In the genomic region with DNA sequence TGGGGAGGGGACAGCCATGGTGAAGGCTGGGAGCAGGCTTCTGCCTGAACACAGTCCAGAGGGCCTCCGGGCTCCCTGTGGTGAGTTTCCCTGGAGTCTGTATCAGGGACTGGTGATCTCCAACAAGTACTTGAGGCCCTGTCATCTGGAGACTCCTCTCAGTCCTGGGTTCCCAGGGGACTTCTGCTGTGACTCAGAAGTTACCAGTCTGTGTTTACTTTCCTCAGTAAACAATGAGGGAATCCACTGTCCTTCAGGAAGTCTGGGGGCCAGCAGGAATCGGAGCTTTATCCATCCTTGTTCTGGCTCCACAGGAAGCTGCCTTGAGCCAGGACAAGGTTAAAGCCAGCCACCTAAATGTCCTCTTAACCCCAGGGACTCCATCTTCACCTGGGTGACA, we compare ENCODE assay signal across 33 mouse cellular contexts. TPM values are rescaled to one million over a fixed set of nuclear protein-coding genes. Genes with fewer than 3 reads are reported as not detected.
DNase-seq lines count a peak whose midpoint lies in the region; ATAC-seq and TF ChIP-seq lines count a peak whose summit lies in the region.
"Had no signal": no experiment of that assay in that cellular context is flagged by ENCODE, and none has a peak within 500 bp of the region (broad histone marks: within the 10 kb centered on the region; RNA-seq: fewer than 3 reads in every experiment).

No protein-coding gene starts in this region.

- 32% methylated on average over 2 of the region's 2 CpGs for WGBS in lung, embryonic 16.5 days

- H3K9ac ChIP-seq in lung, embryonic 16.5 days (ENCODE audit: low read length) = no peak overlapping the region
- peak overlapping the region; percentile 22; the same call in 1 of the 2 replicates for H3K9ac ChIP-seq in ES-E14 (ENCODE audit: insufficient read depth, low read depth, low read length, poor library complexity, severe bottlenecking)
- H3K9ac ChIP-seq: embryonic facial prominence, embryonic 13.5 days; heart, embryonic 12.5 days; hindbrain, embryonic 13.5 days; kidney, embryonic 15.5 days; liver, embryonic 13.5 days had no signal

- H3K27ac ChIP-seq in lung, embryonic 16.5 days (ENCODE audit: low read length) = no peak overlapping the region
- peak overlapping the region; percentile 94 for H3K27ac ChIP-seq in ES-E14 (ENCODE audit: insufficient read depth, low read depth, low read length, poor library complexity, severe bottlenecking)
- H3K27ac ChIP-seq: embryonic facial prominence, embryonic 13.5 days; gastrocnemius, adult 2 months; hindbrain, embryonic 13.5 days; kidney, embryonic 15.5 days; layer of hippocampus, adult 2 months; liver, embryonic 13.5 days; macrophage; stomach, postnatal 0 days had no signal

- in situ Hi-C loops in ES-E14 (cut with MboI; ENCODE audit: low sequenced_read_pairs in 2 of 2, unreplicated experiment in 2 of 2) = loop anchor here in 1 of 2 experiments (5.0 kb wide), 1 partner anchor 55 kb away; no protein-coding TSS in a partner anchor

- no peaks in the 10 kb centered on the region for H3K9me3 ChIP-seq in lung, embryonic 16.5 days (ENCODE audit: control insufficient read depth, low read length)
- H3K9me3 ChIP-seq in ES-E14 (ENCODE audit: control insufficient read depth, insufficient read depth, low read depth, low read length) = no peaks in the 10 kb centered on the region
- H3K9me3 ChIP-seq: embryonic facial prominence, embryonic 13.5 days; heart, embryonic 12.5 days; hindbrain, embryonic 13.5 days; kidney, embryonic 15.5 days; liver, embryonic 13.5 days had no signal

- H3K4me2 ChIP-seq in lung, embryonic 16.5 days (ENCODE audit: low read depth, low read length) = no peak overlapping the region
- H3K4me2 ChIP-seq: embryonic facial prominence, embryonic 13.5 days; heart, embryonic 12.5 days; hindbrain, embryonic 13.5 days; kidney, embryonic 15.5 days; liver, embryonic 13.5 days had no signal

- DNase-seq in lung, adult 18-20 months = no peak
- DNase-seq in ES-E14 (ENCODE audit: low read depth, low spot score) = no peak
- peak; percentile 17 for DNase-seq in lung, postnatal 25 days (ENCODE audit: low spot score)
- DNase-seq in urinary bladder, postnatal 36 days (ENCODE audit: low spot score in 2 of 2) = no peak
- DNase-seq in heart, adult 8-10 months (ENCODE audit: low spot score) = no peak
- no peak for DNase-seq in layer of hippocampus, postnatal 10 days (ENCODE audit: low spot score in 2 of 2)
- DNase-seq: adrenal gland, postnatal 14 days; cerebellum, adult 11-12 months; cerebellum, adult 9-11 months; gastrocnemius, adult 2 months; gastrocnemius, postnatal 36 days; heart, adult 18-20 months; heart, postnatal 4 days; kidney, adult 18-20 months; kidney, postnatal 36 days; left cerebral cortex, postnatal 4 days; liver, embryonic 13.5 days; right cerebral cortex, postnatal 25 days; thymus, adult 18-20 months; thymus, postnatal 25 days had no signal

- no peaks in the 10 kb centered on the region for H3K36me3 ChIP-seq in lung, embryonic 16.5 days (ENCODE audit: control insufficient read depth, insufficient read depth, low read length)
- H3K36me3 ChIP-seq in ES-E14 (ENCODE audit: control insufficient read depth, insufficient read depth, low read length, poor library complexity, severe bottlenecking) = no peaks in the 10 kb centered on the region
- H3K36me3 ChIP-seq: embryonic facial prominence, embryonic 13.5 days; heart, embryonic 12.5 days; hindbrain, embryonic 13.5 days; kidney, embryonic 15.5 days; liver, embryonic 13.5 days had no signal

- ATAC-seq in lung, embryonic 16.5 days (ENCODE audit: low read depth) = peak; percentile 31; the same call in 1 of the 2 replicates
- ATAC-seq: forebrain, embryonic 16.5 days; midbrain, embryonic 16.5 days; Patski had no signal

- H3K4me1 ChIP-seq in lung, embryonic 16.5 days (replicated peaks; ENCODE audit: control insufficient read depth, insufficient read depth, low read length) = 0 out of 2 replicates have a peak, but pooled peaks cover 4% of the 10 kb centered on the region
- peaks cover 22 to 25% of the 10 kb centered on the region in 2 experiments for H3K4me1 ChIP-seq in ES-E14 (ENCODE audit: control insufficient read depth in 2 of 2, insufficient read depth in 2 of 2, low read length in 2 of 2, poor library complexity in 1 of 2)

- no peak overlapping the region for H3K4me3 ChIP-seq in lung, embryonic 16.5 days (ENCODE audit: low read length)
- H3K4me3 ChIP-seq in ES-E14 (ENCODE audit: insufficient read depth in 1 of 2, low read depth in 1 of 2, low read length in 2 of 2, poor library complexity in 1 of 2, severe bottlenecking in 1 of 2) = 0 out of 4 replicates have a peak overlapping the region, but pooled peaks of 1 of the 2 experiments have one; percentile 3
- H3K4me3 ChIP-seq: embryonic facial prominence, embryonic 13.5 days; gastrocnemius, adult 2 months; heart, embryonic 12.5 days; hindbrain, embryonic 13.5 days; kidney, embryonic 15.5 days; layer of hippocampus, adult 2 months; liver, embryonic 13.5 days had no signal

- H3K27me3 ChIP-seq in lung, embryonic 16.5 days (ENCODE audit: control insufficient read depth, insufficient read depth, low read depth, low read length) = peaks cover 15% of the 10 kb centered on the region
- H3K27me3 ChIP-seq: Patski had no signal

TF ChIP-seq in ES-E14, 5 proteins besides CTCF, POLR2A, EP300 and RAD21:
- TF ChIP-seq MAFK (IDR thresholded peaks at IDR 0.05; ENCODE audit: insufficient read depth, low read depth, low read length) = no peak
- TF ChIP-seq CHD2 (IDR thresholded peaks at IDR 0.05; ENCODE audit: low read depth, low read length) = no peak
- no peak for TF ChIP-seq ZC3H11A (IDR thresholded peaks at IDR 0.05; ENCODE audit: borderline replicate concordance, low read depth, low read length)
- no peak for TF ChIP-seq HCFC1 (IDR thresholded peaks at IDR 0.05; ENCODE audit: borderline replicate concordance, insufficient read depth, low read length)
- no peak for TF ChIP-seq ZNF384 (IDR thresholded peaks at IDR 0.05; ENCODE audit: low read depth, low read length)

RNA-seq across cellular contexts. Expression of a gene that starts 41.8 kb away (rescaled TPM):
- 0.03 and 0.11 TPM in 2 replicates for polyA plus RNA-seq in lung, embryonic 16.5 days (2015; fragmentation: Nextera tagmentation; extraction: Ambion mirVana)
- 22.5 and 26.4 TPM in 2 replicates for total RNA-seq in ES-E14 (2012; rRNA removed)
- total RNA-seq in heart, adult 8-10 months (2022) = 1 to 10 TPM in 3 of 4 experiments, under 1 TPM in 1; 0.92 to 1.4 (median 1.2) TPM
- total RNA-seq in layer of hippocampus, postnatal 10 days (2021) = 10 to 100 TPM; 15.4 to 16.2 TPM
- total RNA-seq: gastrocnemius, adult 2 months; gastrocnemius, postnatal 36 days; MEL; neutrophil, adult 5-6 weeks had no signal
- polyA plus RNA-seq: macrophage had no signal
